Mouse (Mus musculus) hindbrain, embryonic 15.5 days (tissue): ENCODE measurements at regions not wholly inside any gene's neighbourhood (a gene's known extent, or its start where the extent isn't known, plus 50 kb on each side); places are given as distances from the start of the nearest gene placed in this dataset.

Source experiments
- ATAC-seq: fragments of 200-750 bp; cut with Nextera tagmentation; 2 replicates; pipeline ENCODE4 v1.8.0; 2017; ENCODE audit warnings: low read depth, moderate number of reproducible peaks, moderate TSS enrichment; ENCODE audit not compliant: low FRiP score
- H3K27ac ChIP-seq: fragments of 300-500 bp; sonication (generic); replicated peaks from 2 replicates; pipeline ENCODE4 v1.5.1; 2015; ENCODE audit warnings: mild to moderate bottlenecking, inconsistent platforms
- H3K27me3 ChIP-seq: fragments of 300-500 bp; sonication (generic); 2 replicates; pipeline ENCODE4 v1.6.1; 2015; ENCODE audit warnings: control low read depth, inconsistent platforms
- H3K36me3 ChIP-seq: fragments of 300-500 bp; sonication (generic); 2 replicates; pipeline ENCODE4 v1.6.1; 2015; ENCODE audit warnings: control low read depth, inconsistent platforms
- H3K4me1 ChIP-seq: fragments of 300-500 bp; sonication (generic); replicated peaks from 2 replicates; pipeline ENCODE4 v1.6.1; 2015; ENCODE audit warnings: control low read depth, inconsistent platforms
- H3K4me2 ChIP-seq: fragments of 300-500 bp; sonication (generic); 2 replicates; pipeline ENCODE4 v1.6.1; 2015; ENCODE audit warnings: moderate library complexity, mild to moderate bottlenecking, inconsistent platforms
- H3K4me3 ChIP-seq: fragments of 300-500 bp; sonication (generic); 2 replicates; pipeline ENCODE4 v1.5.1; 2015; ENCODE audit warnings: mild to moderate bottlenecking, inconsistent platforms
- H3K9ac ChIP-seq: fragments of 300-500 bp; sonication (generic); 2 replicates; pipeline ENCODE4 v1.6.1; 2015; ENCODE audit warnings: inconsistent platforms
- H3K9me3 ChIP-seq: fragments of 300-500 bp; sonication (generic); 2 replicates; pipeline ENCODE4 v1.6.1; 2016; ENCODE audit warnings: control low read depth, inconsistent platforms
- WGBS: fragments of 180-500 bp; shearing (Covaris S2); methylation state at CpG from one replicate; pipeline ENCODE4 v1.1.7; 2015; 5-methylcytosine and 5-hydroxymethylcytosine counted together

DNA sequence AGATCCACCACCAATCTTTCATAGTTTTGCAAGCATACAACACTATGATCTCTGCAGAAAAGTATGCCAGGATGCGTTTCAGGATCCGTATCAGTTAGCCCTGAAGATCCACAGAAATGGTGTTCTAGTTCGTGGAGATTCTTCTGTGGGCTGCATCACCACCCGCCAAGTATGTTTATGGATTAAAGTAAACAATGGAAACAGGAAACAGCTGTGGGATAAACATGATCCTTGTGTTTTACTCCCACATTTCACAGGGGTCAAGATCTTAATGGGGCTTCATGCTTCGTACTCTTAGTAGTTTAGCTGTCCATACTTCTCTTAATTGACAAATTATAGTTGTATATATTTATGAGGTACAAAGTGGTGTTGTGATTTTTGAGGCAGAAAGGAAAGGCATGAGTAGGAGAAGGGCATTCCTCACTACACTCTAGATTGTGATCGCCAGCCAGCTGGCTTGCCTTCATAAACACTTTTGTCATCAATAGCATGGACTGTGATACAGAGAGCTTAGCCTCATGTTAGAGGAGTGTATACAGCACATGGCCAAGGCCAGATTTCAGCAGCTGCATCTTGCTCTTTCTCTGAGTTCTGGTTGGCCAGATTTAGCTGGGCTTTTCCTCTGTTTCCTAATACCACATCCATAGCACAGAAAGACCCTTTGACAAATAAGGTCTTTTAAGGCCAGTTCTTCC, 195.8 kb upstream of the Fermt1 start:
- H3K4me1 ChIP-seq, result no peaks in the 10 kb centered on the region
- no peaks in the 10 kb centered on the region for H3K36me3 ChIP-seq
- H3K9ac ChIP-seq, result no peak overlapping the region
- ATAC-seq, result no peak
- no peak overlapping the region for H3K27ac ChIP-seq
- 81% methylated on average over 6 of the region's 6 CpGs for WGBS
- H3K4me2 ChIP-seq, result no peak overlapping the region
- no peaks in the 10 kb centered on the region for H3K27me3 ChIP-seq
- H3K4me3 ChIP-seq, result no peak overlapping the region
- no peaks in the 10 kb centered on the region for H3K9me3 ChIP-seq

DNA sequence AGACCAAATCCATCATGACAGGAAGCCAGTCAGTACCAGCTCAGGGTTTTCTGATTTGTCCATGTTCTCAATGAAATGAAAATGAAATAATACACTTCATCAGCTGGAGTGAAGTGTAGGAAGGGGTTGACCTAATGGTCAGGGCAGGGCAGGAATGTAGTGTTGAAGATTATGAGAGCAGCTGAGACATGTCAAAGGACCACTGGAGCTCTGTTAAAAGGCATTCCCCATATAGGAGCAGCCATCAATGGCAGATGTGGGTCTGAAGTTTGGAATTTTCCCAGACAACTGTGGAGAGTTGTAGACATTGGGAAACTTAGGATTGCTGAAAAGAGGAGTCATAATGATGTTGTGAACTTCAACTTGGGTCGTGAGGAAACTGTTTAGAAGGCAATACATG, 206.8 kb upstream of the Fermt1 start:
- H3K4me2 ChIP-seq, result no peak overlapping the region
- no peaks in the 10 kb centered on the region for H3K4me1 ChIP-seq
- no peaks in the 10 kb centered on the region for H3K27me3 ChIP-seq
- no peak for ATAC-seq
- H3K36me3 ChIP-seq, result no peaks in the 10 kb centered on the region
- H3K9me3 ChIP-seq, result no peaks in the 10 kb centered on the region
- no peak overlapping the region for H3K27ac ChIP-seq
- no peak overlapping the region for H3K4me3 ChIP-seq
- no peak overlapping the region for H3K9ac ChIP-seq
- 89% methylated on average over 1 of the region's 1 CpGs for WGBS

DNA sequence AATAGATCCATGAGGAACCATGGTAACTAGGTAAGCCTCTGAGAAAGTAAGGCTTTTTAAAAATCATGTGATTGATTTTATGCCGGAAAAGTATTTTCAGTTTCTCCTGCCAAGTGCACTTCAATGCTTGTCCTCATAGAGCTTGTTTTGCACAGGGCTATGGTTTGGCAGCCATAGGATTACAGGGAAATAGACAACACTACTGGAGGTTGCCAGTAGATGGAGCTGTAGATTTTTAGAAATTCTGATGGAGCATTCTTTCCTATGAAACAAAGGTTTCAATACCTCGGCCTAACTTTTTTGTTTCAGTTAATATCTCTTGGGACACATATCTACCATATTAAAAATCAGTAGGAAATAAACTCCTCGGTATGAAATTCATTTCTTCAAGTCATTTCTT, 210.8 kb upstream of the Fermt1 start:
- Histone ChIP-seq H3K4me2 (no peak overlapping the region), H3K27me3 (no peaks in the 10 kb centered on the region)
- WGBS, result 60% methylated on average over 3 of the region's 3 CpGs

DNA sequence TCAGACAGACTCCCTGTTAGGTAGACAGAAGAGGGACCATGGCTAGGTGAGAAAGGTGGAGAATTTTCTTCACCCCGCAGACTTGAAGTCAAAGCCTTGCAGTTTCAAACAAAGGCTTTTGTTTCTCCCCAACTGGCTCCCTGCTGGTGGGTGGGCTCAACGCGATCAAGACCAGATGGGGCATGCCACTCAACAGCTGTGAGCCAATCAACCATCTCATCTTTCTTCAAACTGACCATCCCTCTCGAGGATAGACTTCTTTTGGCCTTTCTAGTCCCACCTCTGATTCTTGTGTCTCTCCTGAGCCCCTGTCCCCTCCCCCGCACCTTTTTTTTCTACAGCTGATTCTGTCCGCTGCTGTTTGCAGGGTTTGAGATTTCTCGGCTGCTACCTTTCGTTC, 212.5 kb upstream of the Fermt1 start:
- Histone ChIP-seq H3K4me3 (no peak overlapping the region), H3K4me2 (no peak overlapping the region), H3K9ac (no peak overlapping the region), H3K9me3 (no peaks in the 10 kb centered on the region), H3K27ac (no peak overlapping the region), H3K4me1 (no peaks in the 10 kb centered on the region), H3K36me3 (no peaks in the 10 kb centered on the region), H3K27me3 (no peaks in the 10 kb centered on the region)
- no peak for ATAC-seq
- WGBS, result 40% methylated on average over 8 of the region's 8 CpGs

More for the DNA sequence above, 210.8 kb upstream of the Fermt1 start:
- no peak overlapping the region for H3K4me3 ChIP-seq
- no peak for ATAC-seq
- no peak overlapping the region for H3K9ac ChIP-seq
- no peaks in the 10 kb centered on the region for H3K4me1 ChIP-seq
- H3K9me3 ChIP-seq, result no peaks in the 10 kb centered on the region
- no peak overlapping the region for H3K27ac ChIP-seq
- H3K36me3 ChIP-seq, result no peaks in the 10 kb centered on the region

DNA sequence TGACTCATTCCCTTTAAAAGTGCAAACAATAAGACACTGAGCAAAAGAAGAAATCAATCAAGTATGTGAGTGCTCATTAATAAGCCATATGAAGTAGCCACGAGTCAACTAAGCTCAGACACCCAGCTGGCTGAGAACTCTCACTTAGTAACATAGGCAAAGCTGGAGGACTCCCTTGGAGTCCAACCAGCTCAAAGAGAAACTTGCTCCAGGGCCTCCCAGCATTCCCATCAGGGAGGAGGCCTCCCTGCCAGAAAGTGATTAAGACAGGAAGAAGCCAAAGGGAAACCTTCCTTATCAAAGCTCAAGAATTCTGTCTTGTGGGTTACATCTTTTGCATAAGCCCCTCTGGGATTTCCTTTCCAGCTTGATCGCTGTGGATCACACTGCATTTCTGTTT, 213.7 kb upstream of the Fermt1 start:
- ATAC-seq, result no peak
- H3K27me3 ChIP-seq, result no peaks in the 10 kb centered on the region
- H3K36me3 ChIP-seq, result no peaks in the 10 kb centered on the region
- no peaks in the 10 kb centered on the region for H3K4me1 ChIP-seq
- no peaks in the 10 kb centered on the region for H3K9me3 ChIP-seq
- 37% methylated on average over 2 of the region's 2 CpGs for WGBS
- no peak overlapping the region for H3K9ac ChIP-seq
- no peak overlapping the region for H3K27ac ChIP-seq
- no peak overlapping the region for H3K4me2 ChIP-seq
- H3K4me3 ChIP-seq, result no peak overlapping the region

DNA sequence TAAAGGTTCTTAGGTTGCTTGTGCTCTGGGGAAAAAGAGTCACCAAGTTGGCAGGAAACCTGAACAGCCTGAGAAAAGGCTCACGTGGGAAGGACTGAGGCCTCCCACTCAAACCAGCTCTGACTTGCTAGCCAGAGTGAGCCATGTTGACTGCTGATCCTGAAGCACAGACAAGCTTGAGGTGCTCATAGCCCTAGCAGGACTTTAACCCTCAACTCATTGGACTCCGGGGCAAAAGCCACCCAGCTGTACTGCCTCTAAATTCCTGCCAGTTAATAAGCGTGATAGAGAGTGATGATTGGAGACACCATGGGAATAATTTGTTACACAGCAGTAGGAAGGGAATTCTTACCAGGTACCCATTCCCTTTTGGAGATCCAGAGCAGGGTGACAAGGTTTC, 230.7 kb upstream of the Fermt1 start:
- ATAC-seq, result no peak
- WGBS, result 87% methylated on average over 3 of the region's 3 CpGs
- H3K27me3 ChIP-seq, result no peaks in the 10 kb centered on the region

DNA sequence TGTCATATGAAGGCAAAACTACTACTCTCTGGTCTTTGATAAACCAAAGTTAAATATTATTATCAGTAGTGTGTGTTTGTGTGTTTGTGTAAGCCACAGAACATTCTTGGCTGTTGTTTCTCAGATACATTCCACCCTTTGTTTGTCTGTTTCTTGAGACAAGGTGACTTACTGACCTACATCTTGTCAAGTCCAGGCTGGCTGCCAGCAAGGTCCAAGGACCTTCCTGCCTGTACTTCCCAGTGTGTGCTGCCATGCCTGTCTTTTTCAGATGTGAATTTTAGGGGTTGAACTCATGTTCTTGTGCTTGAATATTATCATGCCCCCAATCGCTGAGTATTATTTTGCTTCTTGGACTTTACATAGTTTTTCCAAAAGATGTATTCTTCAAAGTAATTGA, 235.5 kb upstream of the Fermt1 start:
- ATAC-seq, result no peak
- no peaks in the 10 kb centered on the region for H3K4me1 ChIP-seq
- H3K9me3 ChIP-seq, result no peaks in the 10 kb centered on the region
- H3K36me3 ChIP-seq, result no peaks in the 10 kb centered on the region
- no peak overlapping the region for H3K4me2 ChIP-seq
- H3K27me3 ChIP-seq, result no peaks in the 10 kb centered on the region
- H3K27ac ChIP-seq, result no peak overlapping the region
- no peak overlapping the region for H3K4me3 ChIP-seq
- no peak overlapping the region for H3K9ac ChIP-seq
- WGBS, result 95% methylated on average over 1 of the region's 1 CpGs

More for the DNA sequence above, 230.7 kb upstream of the Fermt1 start:
- Histone ChIP-seq H3K9me3 (no peaks in the 10 kb centered on the region), H3K4me2 (no peak overlapping the region), H3K27ac (no peak overlapping the region), H3K36me3 (no peaks in the 10 kb centered on the region), H3K4me3 (no peak overlapping the region), H3K9ac (no peak overlapping the region), H3K4me1 (no peaks in the 10 kb centered on the region)

DNA sequence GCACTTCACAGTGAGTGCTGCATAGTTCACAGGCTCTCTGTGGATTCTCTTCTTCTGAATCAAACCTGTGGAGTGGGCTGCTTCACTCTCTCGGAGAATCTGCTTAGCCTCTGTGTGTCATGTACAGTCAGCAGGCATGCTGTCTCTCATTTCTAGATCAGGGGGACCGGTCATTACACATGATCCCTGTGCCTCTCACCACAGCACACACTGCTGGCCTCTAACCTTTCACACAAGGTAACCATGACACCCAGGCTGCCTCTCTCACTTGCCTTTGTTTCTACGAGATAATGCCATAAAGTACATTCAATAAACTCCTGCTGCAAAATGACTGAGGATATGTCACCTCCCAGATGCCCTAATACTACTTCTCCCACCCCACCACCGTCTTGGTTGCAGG, 237.2 kb upstream of the Fermt1 start:
- Histone ChIP-seq H3K9me3 (no peaks in the 10 kb centered on the region), H3K9ac (no peak overlapping the region), H3K4me1 (no peaks in the 10 kb centered on the region), H3K27me3 (no peaks in the 10 kb centered on the region), H3K4me3 (no peak overlapping the region), H3K36me3 (no peaks in the 10 kb centered on the region), H3K4me2 (no peak overlapping the region), H3K27ac (no peak overlapping the region)
- WGBS, result 59% methylated on average over 4 of the region's 4 CpGs
- no peak for ATAC-seq

DNA sequence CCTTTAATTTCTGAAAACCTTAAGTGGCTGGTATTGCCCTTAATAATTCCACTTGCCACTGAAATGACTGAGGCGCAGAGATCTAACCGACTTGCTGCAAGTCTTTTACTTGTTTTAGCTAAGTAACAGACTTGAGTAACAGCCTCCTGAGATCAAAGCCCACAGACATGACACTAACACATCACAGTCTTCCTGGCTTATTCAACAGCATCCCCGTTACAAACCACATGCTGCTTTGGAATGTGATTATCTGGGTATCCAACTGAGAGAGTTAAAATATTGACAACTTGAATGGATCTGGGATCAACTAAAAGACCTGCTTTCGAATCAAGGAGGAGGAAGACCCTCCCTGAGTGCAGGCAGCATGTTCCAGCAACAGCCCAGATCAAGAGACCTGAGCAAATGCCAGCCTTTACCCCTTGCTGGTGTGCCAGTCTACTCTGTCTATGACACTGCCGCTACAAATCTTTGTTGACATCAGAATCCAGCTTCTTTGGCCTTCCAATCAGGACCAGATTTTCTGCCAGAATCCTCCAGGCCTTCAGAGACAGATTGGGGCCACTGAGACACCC, 258.7 kb upstream of the Fermt1 start:
- 28% methylated on average over 5 of the region's 5 CpGs for WGBS
- ATAC-seq, result no peak
- no peak overlapping the region for H3K4me2 ChIP-seq
- no peaks in the 10 kb centered on the region for H3K9me3 ChIP-seq
- H3K36me3 ChIP-seq, result no peaks in the 10 kb centered on the region
- no peak overlapping the region for H3K9ac ChIP-seq
- no peaks in the 10 kb centered on the region for H3K27me3 ChIP-seq
- no peak overlapping the region for H3K27ac ChIP-seq
- no peak overlapping the region for H3K4me3 ChIP-seq
- no peaks in the 10 kb centered on the region for H3K4me1 ChIP-seq

DNA sequence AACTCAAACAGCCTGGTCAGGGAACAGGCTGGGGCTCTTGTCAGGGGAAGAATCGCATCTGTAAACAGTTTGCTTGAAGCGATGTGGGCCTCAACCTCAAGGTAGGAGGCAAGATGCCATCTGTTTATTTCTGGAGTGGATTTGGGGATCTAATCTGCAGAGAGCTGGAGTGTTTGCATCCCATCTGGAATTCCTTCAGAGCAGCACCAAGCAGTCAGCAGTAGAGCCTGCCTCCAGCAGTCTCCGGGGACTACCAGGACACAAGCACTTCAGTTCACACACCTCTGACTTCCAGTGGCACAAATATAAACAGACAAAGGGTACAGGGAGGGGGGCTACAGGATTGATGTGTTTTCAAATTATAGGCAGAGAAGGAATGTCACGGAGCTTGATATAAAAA, 262.8 kb upstream of the Fermt1 start:
- no peak overlapping the region for H3K27ac ChIP-seq
- no peak overlapping the region for H3K4me2 ChIP-seq
- ATAC-seq, result no peak

DNA sequence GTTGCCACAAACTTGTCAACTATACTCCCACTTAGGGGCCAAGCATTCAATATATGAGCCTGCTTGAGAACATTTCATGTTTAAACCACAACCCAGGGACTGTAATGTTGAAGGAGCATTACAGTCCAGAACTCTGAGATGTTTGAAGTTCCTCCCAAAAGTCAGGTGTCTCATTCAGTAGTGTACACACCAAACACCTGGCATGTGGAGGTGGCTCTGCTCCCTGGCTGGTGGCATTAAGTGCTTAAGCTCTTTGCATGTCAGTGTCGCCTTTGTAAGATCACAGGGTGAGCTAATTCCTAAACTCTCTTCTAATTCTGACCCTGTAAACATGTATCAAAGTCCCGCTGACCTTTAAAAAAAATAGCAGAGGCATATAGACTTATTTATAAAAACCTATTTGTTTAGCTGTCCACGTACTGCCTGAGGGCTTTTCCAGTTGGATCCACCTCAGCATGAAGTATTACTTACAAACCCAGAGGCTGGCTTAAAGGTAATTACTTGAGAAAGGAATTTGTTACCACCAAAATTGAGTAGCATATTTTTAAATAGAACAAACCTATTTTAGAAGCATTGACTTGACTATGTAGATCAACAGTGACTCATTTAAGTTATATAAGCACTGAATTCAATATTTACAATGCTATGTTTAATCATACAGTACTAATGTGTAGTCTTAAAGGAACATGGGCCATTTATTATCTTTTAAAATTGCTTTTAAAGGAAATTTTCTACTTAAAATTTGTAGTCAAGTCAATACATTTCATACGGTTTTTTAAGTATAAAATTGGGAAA, 276.3 kb upstream of the Fermt1 start:
- H3K27me3 ChIP-seq, result no peaks in the 10 kb centered on the region
- no peak overlapping the region for H3K9ac ChIP-seq
- H3K4me1 ChIP-seq, result no peaks in the 10 kb centered on the region
- no peak overlapping the region for H3K4me2 ChIP-seq
- no peaks in the 10 kb centered on the region for H3K36me3 ChIP-seq
- no peaks in the 10 kb centered on the region for H3K9me3 ChIP-seq
- ATAC-seq, result no peak
- no peak overlapping the region for H3K27ac ChIP-seq
- H3K4me3 ChIP-seq, result no peak overlapping the region
- WGBS, result 79% methylated on average over 4 of the region's 4 CpGs

More for the DNA sequence above, 262.8 kb upstream of the Fermt1 start:
- no peaks in the 10 kb centered on the region for H3K9me3 ChIP-seq
- H3K4me1 ChIP-seq, result no peaks in the 10 kb centered on the region
- H3K36me3 ChIP-seq, result no peaks in the 10 kb centered on the region
- 83% methylated on average over 4 of the region's 4 CpGs for WGBS
- no peaks in the 10 kb centered on the region for H3K27me3 ChIP-seq
- no peak overlapping the region for H3K4me3 ChIP-seq
- no peak overlapping the region for H3K9ac ChIP-seq

DNA sequence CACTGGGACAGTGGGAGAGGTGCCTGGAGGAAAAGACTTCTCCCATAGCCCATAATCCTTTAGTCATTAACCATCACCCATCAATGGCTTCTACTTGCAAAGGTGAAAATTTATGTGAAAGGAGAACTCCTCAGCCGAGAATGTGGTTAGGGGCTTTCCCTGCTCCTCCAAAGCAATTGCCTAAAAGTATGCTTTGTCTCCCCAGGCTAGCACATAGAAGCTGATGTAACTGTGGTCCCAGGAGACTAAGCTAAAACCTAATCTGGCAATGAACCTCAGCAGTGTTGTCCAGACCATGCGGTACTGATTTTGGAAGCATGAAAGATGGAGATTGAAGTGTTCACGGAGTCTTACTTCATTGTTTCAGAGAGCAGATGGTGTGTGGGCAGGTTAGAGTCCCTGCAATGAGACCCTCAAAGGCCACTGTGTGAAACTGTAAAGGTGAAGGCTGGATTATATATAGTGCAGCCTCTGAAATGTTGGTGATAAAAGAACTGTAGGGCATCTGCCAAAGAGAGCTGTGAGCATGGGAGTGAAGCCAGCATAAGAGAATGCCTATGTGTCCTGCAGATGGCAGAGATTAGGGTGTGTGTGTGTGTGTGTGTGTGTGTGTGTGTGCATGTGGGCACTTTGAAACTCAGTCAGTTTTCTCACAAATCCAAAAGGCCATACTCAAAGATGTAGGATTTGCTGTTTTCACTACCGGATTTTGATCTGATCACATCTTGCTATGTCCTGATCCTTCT, 289.6 kb upstream of the Fermt1 start:
- no peak overlapping the region for H3K9ac ChIP-seq
- no peak overlapping the region for H3K27ac ChIP-seq
- H3K4me1 ChIP-seq, result no peaks in the 10 kb centered on the region
- H3K27me3 ChIP-seq, result no peaks in the 10 kb centered on the region
- H3K4me2 ChIP-seq, result no peak overlapping the region
- no peak overlapping the region for H3K4me3 ChIP-seq
- no peaks in the 10 kb centered on the region for H3K36me3 ChIP-seq
- 64% methylated on average over 4 of the region's 4 CpGs for WGBS
- no peak for ATAC-seq
- no peaks in the 10 kb centered on the region for H3K9me3 ChIP-seq
